Mouse (Mus musculus): Measurements from ENCODE around the gene Mettl14. TPM values are rescaled to one million over a fixed set of nuclear protein-coding genes. Genes with fewer than 3 reads are reported as not detected.
A peak's percentile ranks its signal among the peaks of the same experiment; 100 is the strongest.
"Not testable (repeated sequence)": the region's sequence is repeated elsewhere in the genome, so short reads cannot be mapped to it uniquely, and the experiment has no call there.

The Mettl14 gene
- polyA plus RNA-seq, 1 experiment from 2014 or later, result 23.5 TPM

DNA sequence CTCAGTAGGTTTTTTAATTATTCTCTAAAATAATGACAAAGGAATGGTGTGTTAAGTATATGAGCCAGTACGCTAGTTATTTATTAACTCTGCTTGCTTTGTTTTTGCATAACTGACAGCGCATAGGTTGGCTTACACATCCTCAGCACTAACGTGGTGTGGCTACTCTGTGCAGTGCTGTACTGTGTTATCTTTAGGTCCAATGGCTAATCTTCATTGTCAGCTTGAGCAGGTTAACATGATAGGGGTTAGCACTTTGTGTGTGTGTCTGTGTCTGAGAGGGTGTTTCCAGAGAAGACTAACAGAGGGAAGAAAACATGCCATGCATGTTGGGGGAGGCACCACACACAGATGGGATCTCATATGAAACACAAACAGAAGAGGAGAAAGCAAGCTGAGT, 19.0 kb upstream of the Mettl14 start:
- Histone ChIP-seq H3K27me3 (ENCODE audit: control insufficient read depth, insufficient read depth, low read length) (no peaks in the 10 kb centered on the region), H3K9ac (ENCODE audit: low read length) (no peak overlapping the region), H3K9me3 (replicated peaks; ENCODE audit: control insufficient read depth, low read length) (no peaks in the 10 kb centered on the region), H3K36me3 (ENCODE audit: control insufficient read depth, insufficient read depth) (no peaks in the 10 kb centered on the region), H3K4me3 (ENCODE audit: low read length) (no peak overlapping the region), H3K27ac (ENCODE audit: low read length) (no peak overlapping the region), H3K4me1 (ENCODE audit: control insufficient read depth, insufficient read depth, low read length) (no peaks in the 10 kb centered on the region), H3K4me2 (ENCODE audit: low read depth, low read length) (no peak overlapping the region)
- no peak for ATAC-seq (replicated peaks; ENCODE audit: extremely low read depth, insufficient read depth, low FRiP score)
- 68% methylated on average over 3 of the region's 3 CpGs for WGBS

DNA sequence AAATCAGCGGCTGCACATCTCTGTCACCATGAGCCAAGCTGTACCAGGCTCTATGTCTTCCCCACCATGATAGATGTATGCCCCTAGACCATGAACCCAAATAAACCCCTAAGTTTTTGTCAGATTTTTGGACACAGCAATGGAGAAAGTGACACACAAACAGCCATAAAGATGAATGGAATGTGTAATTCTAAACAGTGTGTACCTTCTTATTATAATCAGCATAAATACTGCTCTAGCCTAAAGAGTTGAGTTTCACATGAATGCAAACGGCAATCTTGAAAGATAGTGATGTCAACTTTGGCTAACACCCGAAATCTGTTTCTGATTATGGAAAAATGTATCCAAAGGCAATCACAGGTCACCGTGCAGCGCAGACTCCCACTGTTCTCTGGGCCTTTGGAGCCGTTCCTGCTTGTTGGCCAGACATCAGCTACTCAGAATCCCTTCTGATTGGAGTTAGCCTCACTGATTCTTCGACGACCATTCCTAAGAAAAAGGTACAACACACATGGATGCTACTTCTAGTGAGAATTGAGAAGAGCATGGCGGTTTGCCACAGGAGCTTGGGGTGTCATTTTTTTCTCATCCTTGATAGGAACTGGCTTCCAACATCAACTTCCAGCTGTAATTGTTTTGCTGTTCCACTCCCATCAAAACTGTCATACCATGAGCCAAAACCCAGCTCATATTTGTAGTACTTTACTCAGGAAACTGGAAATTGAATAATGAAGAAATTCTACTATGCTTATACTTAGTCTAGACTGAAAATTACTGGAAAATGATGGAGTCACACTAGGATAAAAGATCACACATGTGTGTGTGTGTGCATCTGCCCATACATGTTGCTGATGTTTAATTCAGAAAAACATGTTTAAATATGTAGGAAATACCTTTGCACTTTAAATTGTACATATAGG, 11.9 kb upstream of the Mettl14 start:
- H3K27ac ChIP-seq (ENCODE audit: low read length), result no peak overlapping the region
- no peaks in the 10 kb centered on the region for H3K9me3 ChIP-seq (replicated peaks; ENCODE audit: control insufficient read depth, low read length)
- H3K4me1 ChIP-seq (ENCODE audit: control insufficient read depth, insufficient read depth, low read length), result no peaks in the 10 kb centered on the region
- WGBS, result 69% methylated on average over 9 of the region's 9 CpGs
- H3K36me3 ChIP-seq (ENCODE audit: control insufficient read depth, insufficient read depth), result no peaks in the 10 kb centered on the region
- H3K4me3 ChIP-seq (ENCODE audit: low read length), result no peak overlapping the region
- no peak overlapping the region for H3K4me2 ChIP-seq (ENCODE audit: low read depth, low read length)
- no peak for ATAC-seq (replicated peaks; ENCODE audit: extremely low read depth, insufficient read depth, low FRiP score)
- H3K27me3 ChIP-seq (ENCODE audit: control insufficient read depth, insufficient read depth, low read length), result no peaks in the 10 kb centered on the region
- no peak overlapping the region for H3K9ac ChIP-seq (ENCODE audit: low read length)

DNA sequence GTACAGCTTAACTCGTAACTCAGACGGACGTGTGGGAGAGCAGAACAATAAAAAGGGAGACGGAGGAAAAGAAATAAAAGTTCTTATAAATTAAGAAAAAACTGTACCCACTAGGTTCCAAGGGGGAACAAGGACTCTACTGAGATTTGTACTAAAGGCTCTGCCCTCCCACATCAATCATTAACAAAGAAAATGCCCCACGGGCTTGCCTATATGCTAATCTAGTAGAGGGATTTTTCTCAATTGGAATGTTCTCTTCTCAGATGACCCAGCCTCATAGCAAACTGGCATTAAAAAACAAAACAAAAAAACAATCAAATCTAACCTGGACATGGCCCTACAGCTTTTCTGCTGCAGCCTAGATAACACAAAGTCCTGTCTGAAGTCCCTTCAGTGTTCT, 9.7 kb upstream of the Mettl14 start:
- 85% methylated on average over 5 of the region's 5 CpGs for WGBS
- no peak overlapping the region for H3K4me2 ChIP-seq (ENCODE audit: low read depth, low read length)

DNA sequence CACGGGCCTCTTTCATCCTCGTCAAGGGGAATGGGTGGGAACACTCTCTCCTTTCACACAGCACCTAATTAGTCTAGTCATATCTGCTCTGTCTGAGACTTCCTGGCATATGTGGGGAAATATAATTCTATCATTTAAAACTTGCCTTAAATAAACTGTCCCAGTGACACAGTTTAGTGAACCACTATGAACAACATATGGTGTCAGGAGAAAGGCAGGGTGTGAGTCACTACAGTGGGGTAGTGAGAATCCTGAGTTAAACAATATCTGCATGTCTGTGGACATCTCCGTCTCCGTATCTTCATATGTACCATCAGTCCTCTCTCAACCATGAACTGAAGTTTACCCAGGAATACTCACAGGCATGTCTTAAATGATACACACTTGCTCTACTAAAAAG, 5.3 kb upstream of the Mettl14 start:
- ATAC-seq (replicated peaks; ENCODE audit: extremely low read depth, insufficient read depth, low FRiP score), result no peak
- H3K4me1 ChIP-seq (ENCODE audit: control insufficient read depth, insufficient read depth, low read length), result no peaks in the 10 kb centered on the region
- H3K9me3 ChIP-seq (replicated peaks; ENCODE audit: control insufficient read depth, low read length), result no peaks in the 10 kb centered on the region
- H3K9ac ChIP-seq (ENCODE audit: low read length), result no peak overlapping the region
- no peak overlapping the region for H3K4me2 ChIP-seq (ENCODE audit: low read depth, low read length)
- H3K4me3 ChIP-seq (ENCODE audit: low read length), result no peak overlapping the region
- no peaks in the 10 kb centered on the region for H3K36me3 ChIP-seq (ENCODE audit: control insufficient read depth, insufficient read depth)
- WGBS, result 65% methylated on average over 4 of the region's 4 CpGs
- no peaks in the 10 kb centered on the region for H3K27me3 ChIP-seq (ENCODE audit: control insufficient read depth, insufficient read depth, low read length)
- H3K27ac ChIP-seq (ENCODE audit: low read length), result no peak overlapping the region

More for the DNA sequence above, 9.7 kb upstream of the Mettl14 start:
- ATAC-seq (replicated peaks; ENCODE audit: extremely low read depth, insufficient read depth, low FRiP score), result no peak
- Histone ChIP-seq H3K27me3 (ENCODE audit: control insufficient read depth, insufficient read depth, low read length) (no peaks in the 10 kb centered on the region), H3K27ac (ENCODE audit: low read length) (no peak overlapping the region), H3K9me3 (replicated peaks; ENCODE audit: control insufficient read depth, low read length) (no peaks in the 10 kb centered on the region), H3K4me3 (ENCODE audit: low read length) (no peak overlapping the region), H3K4me1 (ENCODE audit: control insufficient read depth, insufficient read depth, low read length) (no peaks in the 10 kb centered on the region), H3K36me3 (ENCODE audit: control insufficient read depth, insufficient read depth) (no peaks in the 10 kb centered on the region), H3K9ac (ENCODE audit: low read length) (no peak overlapping the region)

DNA sequence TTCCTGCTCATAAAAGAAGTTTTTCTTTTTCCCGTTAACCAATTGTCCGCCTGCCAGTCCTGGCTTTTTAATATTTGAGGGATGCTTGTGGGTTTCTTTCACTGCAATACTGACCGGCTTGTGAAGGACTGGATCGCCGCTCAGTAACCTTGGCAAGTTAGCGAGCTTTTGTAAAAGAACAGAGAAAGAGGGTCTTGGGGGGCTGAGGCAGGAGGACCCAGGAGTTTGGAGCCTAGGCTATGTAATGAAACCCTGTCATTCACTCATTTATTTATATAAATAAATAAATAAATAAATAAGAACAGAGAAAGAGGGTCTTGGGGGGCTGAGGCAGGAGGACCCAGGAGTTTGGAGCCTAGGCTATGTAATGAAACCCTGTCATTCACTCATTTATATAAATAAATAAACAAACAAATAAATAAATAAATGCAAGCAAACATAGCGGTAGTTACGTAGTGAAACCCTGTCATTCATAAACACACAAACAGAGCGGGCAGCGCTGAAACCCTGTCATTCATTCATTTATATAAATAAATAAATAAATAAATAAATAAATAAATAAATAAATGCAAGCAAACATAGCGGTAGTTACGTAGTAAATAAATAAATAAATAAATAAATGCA, 361 bp upstream of the Mettl14 start:
- WGBS, result 14% methylated on average over 12 of the region's 12 CpGs
- ATAC-seq (replicated peaks; ENCODE audit: extremely low read depth, insufficient read depth, low FRiP score), result peak; percentile 56; the same call in 1 of the 2 replicates

DNA sequence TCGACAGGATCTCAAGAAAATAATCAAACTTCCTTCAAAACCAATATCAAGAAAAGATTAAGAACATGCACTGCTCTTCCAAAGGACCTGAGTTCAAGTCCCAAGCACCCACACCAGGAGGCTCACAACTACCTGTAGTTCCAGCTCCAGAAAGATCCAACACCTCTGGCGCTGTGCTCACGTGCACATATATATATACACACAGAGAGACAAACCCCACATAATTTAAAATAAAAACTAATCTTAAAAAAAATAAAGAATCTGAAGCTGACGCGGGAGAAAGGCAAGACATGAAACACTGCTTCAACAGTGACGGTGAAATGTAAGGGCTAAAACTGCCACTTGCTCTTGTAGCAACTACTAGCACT, 806 bp downstream of the Mettl14 start:
- peak; percentile 4; the same call in 1 of the 2 replicates for ATAC-seq (replicated peaks; ENCODE audit: extremely low read depth, insufficient read depth, low FRiP score)
- no peaks in the 10 kb centered on the region for H3K27me3 ChIP-seq (ENCODE audit: control insufficient read depth, insufficient read depth, low read length)
- H3K4me2 ChIP-seq (ENCODE audit: low read depth, low read length), result peak overlapping the region; percentile 83
- H3K36me3 ChIP-seq (ENCODE audit: control insufficient read depth, insufficient read depth), result peaks cover 4% of the 10 kb centered on the region; the same call in 1 of the 2 replicates
- 8% methylated on average over 6 of the region's 6 CpGs for WGBS
- H3K4me3 ChIP-seq (ENCODE audit: low read length), result peak overlapping the region; percentile 60
- no peaks in the 10 kb centered on the region for H3K9me3 ChIP-seq (replicated peaks; ENCODE audit: control insufficient read depth, low read length)
- peak overlapping the region; percentile 81 for H3K9ac ChIP-seq (ENCODE audit: low read length)
- H3K4me1 ChIP-seq (ENCODE audit: control insufficient read depth, insufficient read depth, low read length), result peaks cover 7% of the 10 kb centered on the region
- peak overlapping the region; percentile 80 for H3K27ac ChIP-seq (ENCODE audit: low read length)

More for the DNA sequence above, 361 bp upstream of the Mettl14 start:
- H3K27me3 ChIP-seq (ENCODE audit: control insufficient read depth, insufficient read depth, low read length); H3K36me3 ChIP-seq (ENCODE audit: control insufficient read depth, insufficient read depth); H3K4me1 ChIP-seq (ENCODE audit: control insufficient read depth, insufficient read depth, low read length); H3K9me3 ChIP-seq (replicated peaks; ENCODE audit: control insufficient read depth, low read length): not testable (repeated sequence)
- peak overlapping the region; percentile 81 for H3K9ac ChIP-seq (ENCODE audit: low read length)
- peak overlapping the region; percentile 80 for H3K27ac ChIP-seq (ENCODE audit: low read length)
- peak overlapping the region; percentile 60 for H3K4me3 ChIP-seq (ENCODE audit: low read length)
- peak overlapping the region; percentile 82 for H3K4me2 ChIP-seq (ENCODE audit: low read depth, low read length)

DNA sequence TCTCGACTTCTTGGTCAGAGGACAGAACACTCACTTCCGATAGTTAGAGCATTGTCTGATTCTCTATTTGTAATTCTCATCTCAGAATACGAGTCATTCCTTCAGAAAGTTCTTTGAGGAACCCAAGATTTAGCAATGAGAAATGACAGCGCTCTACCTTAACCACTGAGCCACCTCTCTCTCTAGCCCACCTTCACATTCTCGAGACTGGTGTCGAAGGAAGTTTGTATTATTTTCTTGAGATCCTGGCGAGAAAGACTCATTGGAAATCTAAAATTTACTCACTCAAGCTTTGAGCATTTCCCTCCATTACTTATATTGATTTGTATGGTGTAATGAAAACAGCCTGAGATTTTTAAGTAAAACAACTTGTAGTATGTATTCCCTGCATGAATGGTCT, 1.5 kb downstream of the Mettl14 start:
- Histone ChIP-seq H3K27me3 (ENCODE audit: control insufficient read depth, insufficient read depth, low read length) (no peaks in the 10 kb centered on the region), H3K27ac (ENCODE audit: low read length) (no peak overlapping the region), H3K36me3 (ENCODE audit: control insufficient read depth, insufficient read depth) (peaks cover 6% of the 10 kb centered on the region), H3K4me2 (ENCODE audit: low read depth, low read length) (peak overlapping the region; percentile 83; the same call in 1 of the 2 replicates), H3K9me3 (replicated peaks; ENCODE audit: control insufficient read depth, low read length) (no peaks in the 10 kb centered on the region), H3K4me3 (ENCODE audit: low read length) (no peak overlapping the region), H3K9ac (ENCODE audit: low read length) (no peak overlapping the region; the same call in 1 of the 2 replicates), H3K4me1 (ENCODE audit: control insufficient read depth, insufficient read depth, low read length) (peaks cover 7% of the 10 kb centered on the region)
- no peak for ATAC-seq (replicated peaks; ENCODE audit: extremely low read depth, insufficient read depth, low FRiP score)
- WGBS, result 87% methylated on average over 7 of the region's 7 CpGs

DNA sequence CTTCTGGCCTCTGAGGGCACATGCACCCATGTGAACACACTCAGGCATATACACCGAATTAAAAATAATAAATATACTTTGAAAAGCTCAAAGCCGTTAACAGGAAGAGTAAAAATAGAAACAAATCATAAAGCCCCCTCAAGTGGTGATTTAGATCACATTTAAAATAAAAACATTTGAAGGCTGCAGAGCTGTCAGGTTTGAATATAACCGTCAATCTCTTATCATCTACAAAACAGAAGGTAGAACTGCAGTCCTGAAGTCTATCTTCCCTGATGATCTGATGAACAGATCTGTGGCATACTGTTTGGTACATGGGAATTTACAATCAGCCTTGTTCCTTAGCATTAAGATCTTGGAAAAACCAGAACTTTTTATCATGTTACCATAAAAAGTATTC, 9.3 kb downstream of the Mettl14 start:
- Histone ChIP-seq H3K27me3 (ENCODE audit: control insufficient read depth, insufficient read depth, low read length) (no peaks in the 10 kb centered on the region), H3K4me2 (ENCODE audit: low read depth, low read length) (no peak overlapping the region), H3K36me3 (ENCODE audit: control insufficient read depth, insufficient read depth) (peaks cover 29% of the 10 kb centered on the region), H3K4me1 (ENCODE audit: control insufficient read depth, insufficient read depth, low read length) (no peaks in the 10 kb centered on the region), H3K27ac (ENCODE audit: low read length) (no peak overlapping the region), H3K4me3 (ENCODE audit: low read length) (no peak overlapping the region), H3K9me3 (replicated peaks; ENCODE audit: control insufficient read depth, low read length) (no peaks in the 10 kb centered on the region), H3K9ac (ENCODE audit: low read length) (no peak overlapping the region)
- WGBS, result 90% methylated on average over 3 of the region's 3 CpGs
- ATAC-seq (replicated peaks; ENCODE audit: extremely low read depth, insufficient read depth, low FRiP score), result no peak
